Mouse (Mus musculus) kidney, postnatal 0 days (tissue): ENCODE results near the gene Olfr1423. TPM values are rescaled to one million over a fixed set of nuclear protein-coding genes. Genes with fewer than 3 reads are reported as not detected.
"Not testable (repeated sequence)": the region's sequence is repeated elsewhere in the genome, so short reads cannot be mapped to it uniquely, and the experiment has no call there.

ENCODE experiments used
- ATAC-seq: fragments of 200-750 bp; cut with Nextera tagmentation; replicated peaks from 2 replicates; pipeline ENCODE4 v1.8.0; 2017; ENCODE audit warnings: low read depth, moderate number of reproducible peaks, moderate TSS enrichment, moderate library complexity; ENCODE audit not compliant: low FRiP score
- DNase-seq: peaks from one replicate; pipeline ENCODE4 v3.0.0-alpha.2; 2016; ENCODE audit warnings: low spot score
- H3K27ac ChIP-seq: fragments of 300-500 bp; sonication (generic); 2 replicates; pipeline ENCODE4 v1.5.1; 2014; ENCODE audit warnings: mild to moderate bottlenecking
- H3K27me3 ChIP-seq: fragments of 300-500 bp; sonication (generic); 2 replicates; pipeline ENCODE4 v1.6.1; 2014; ENCODE audit warnings: low read length, mixed read lengths; ENCODE audit not compliant: insufficient read depth
- H3K36me3 ChIP-seq: fragments of 300-500 bp; sonication (generic); 2 replicates; pipeline ENCODE4 v1.6.1; 2014; ENCODE audit warnings: low read length, mixed read lengths; ENCODE audit not compliant: insufficient read depth
- H3K4me1 ChIP-seq: fragments of 300-500 bp; sonication (generic); replicated peaks from 2 replicates; pipeline ENCODE4 v1.6.1; 2014; ENCODE audit warnings: antibody characterized with exemption, low read length, mixed read lengths; ENCODE audit not compliant: insufficient read depth
- H3K4me2 ChIP-seq: fragments of 300-500 bp; sonication (generic); 2 replicates; pipeline ENCODE4 v1.6.1; 2014; ENCODE audit warnings: mild to moderate bottlenecking, low read length, moderate library complexity, mixed read lengths
- H3K4me3 ChIP-seq: fragments of 300-500 bp; sonication (generic); replicated peaks from 2 replicates; pipeline ENCODE4 v1.5.1; 2014; ENCODE audit warnings: low read depth, low read length
- H3K9ac ChIP-seq: fragments of 300-500 bp; sonication (generic); 2 replicates; pipeline ENCODE4 v1.6.1; 2014; ENCODE audit warnings: low read depth, low read length
- H3K9me3 ChIP-seq: fragments of 300-500 bp; sonication (generic); replicated peaks from 2 replicates; pipeline ENCODE4 v1.6.1; 2016; ENCODE audit warnings: low read length, inconsistent platforms, mixed read lengths
- CTCF ChIP-seq: IDR thresholded peaks from 2 replicates; pipeline ENCODE4 v1.5.1; 2016; ENCODE audit warnings: antibody characterized with exemption, low read depth, mild to moderate bottlenecking, moderate library complexity
- WGBS: fragments of 180-500 bp; shearing (Covaris S2); extraction: QIAGEN DNeasy Blood & Tissue Kit; methylation state at CpG from one replicate; pipeline ENCODE4 v1.1.7; 2014; 5-methylcytosine and 5-hydroxymethylcytosine counted together
- polyA plus RNA-seq: library from polyadenylated mRNA; unstranded; fragments of >200 nt; fragmentation: Nextera tagmentation; extraction: Ambion mirVana; gene quantifications from 2 replicates; pipeline ENCODE4 v1.2.1, GENCODE M21; 2015

Olfr1423 gene
- polyA plus RNA-seq, 1 experiment from 2014 or later: not detected

DNA sequence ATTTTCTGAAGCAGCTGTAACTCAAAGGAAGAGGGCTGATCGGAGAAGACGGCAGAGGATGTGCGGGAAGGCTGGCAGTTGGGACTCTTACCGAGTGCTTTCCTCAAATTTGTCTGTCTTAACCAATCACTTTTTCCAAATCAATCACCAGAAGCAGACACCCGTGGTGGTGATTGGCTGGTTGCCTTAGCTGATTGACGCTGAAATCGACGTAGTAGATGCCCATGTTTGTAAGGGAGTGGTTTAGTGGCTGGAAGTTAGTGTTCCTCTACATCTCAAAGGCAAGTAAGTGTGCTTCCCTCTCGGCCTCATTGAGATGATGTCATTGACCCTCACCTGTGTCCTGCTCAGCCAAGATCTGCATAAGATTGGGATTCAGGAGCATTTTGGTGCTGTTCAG, 49.1 kb downstream of the Olfr1423 start:
- DNase-seq: no peak
- Histone ChIP-seq H3K4me3 (no peak overlapping the region), H3K9ac (no peak overlapping the region), H3K9me3 (no peaks in the 10 kb centered on the region), H3K27me3 (no peaks in the 10 kb centered on the region), H3K36me3 (peaks cover 38% of the 10 kb centered on the region), H3K27ac (no peak overlapping the region), H3K4me2 (no peak overlapping the region), H3K4me1 (no peaks in the 10 kb centered on the region)
- ATAC-seq: no peak
- TF ChIP-seq CTCF: no peak
- 93% methylated on average over 9 of the region's 9 CpGs for WGBS

DNA sequence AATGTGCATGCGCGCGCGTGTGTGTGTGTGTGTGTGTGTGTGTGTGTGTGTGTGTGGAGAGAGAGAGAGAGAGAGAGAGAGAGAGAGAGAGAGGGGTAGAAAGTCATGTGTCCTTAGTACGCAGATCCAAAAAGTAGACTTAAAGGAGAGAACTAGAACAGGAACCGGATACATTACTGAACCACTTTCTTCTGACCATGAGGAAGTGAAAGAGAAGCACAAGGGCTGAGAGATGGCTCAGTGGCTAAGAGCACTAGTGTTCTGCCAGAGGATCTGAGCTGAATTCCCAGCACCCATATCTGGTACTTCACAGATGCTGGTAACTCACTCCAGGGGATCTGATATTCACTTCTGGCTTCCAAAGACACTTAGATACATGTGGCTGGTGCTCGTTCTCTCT, 51.8 kb downstream of the Olfr1423 start:
- 97% methylated on average over 7 of the region's 7 CpGs for WGBS
- ATAC-seq (no peak), DNase-seq (no peak)
- Histone ChIP-seq H3K36me3 (peaks cover 43% of the 10 kb centered on the region), H3K4me3 (no peak overlapping the region), H3K9ac (no peak overlapping the region), H3K27me3 (no peaks in the 10 kb centered on the region), H3K9me3 (no peaks in the 10 kb centered on the region), H3K4me1 (no peaks in the 10 kb centered on the region), H3K27ac (no peak overlapping the region), H3K4me2 (no peak overlapping the region)
- TF ChIP-seq CTCF: no peak

DNA sequence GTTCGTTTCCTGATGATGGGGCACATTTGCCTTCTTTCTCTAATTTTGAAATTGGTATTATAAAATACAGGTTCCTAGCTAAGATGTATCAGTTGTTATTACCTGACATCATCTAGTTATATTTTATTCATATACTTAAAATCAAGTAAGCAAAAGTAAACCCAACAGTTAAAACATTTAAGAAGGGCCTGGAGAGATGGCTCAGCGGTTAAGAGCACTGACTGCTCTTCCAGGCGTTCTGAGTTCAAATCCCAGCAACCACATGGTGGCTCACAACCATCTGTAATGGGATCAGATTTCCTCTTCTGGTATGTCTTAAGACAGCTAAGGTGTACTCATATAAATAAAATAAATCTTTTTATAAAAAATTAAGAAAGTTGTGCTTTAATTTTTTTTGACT, 53.3 kb downstream of the Olfr1423 start:
- ATAC-seq (no peak), DNase-seq (no peak)
- H3K4me3 ChIP-seq: no peak overlapping the region
- H3K4me1 ChIP-seq: no peaks in the 10 kb centered on the region
- no peaks in the 10 kb centered on the region for H3K9me3 ChIP-seq
- no peak overlapping the region for H3K27ac ChIP-seq
- H3K27me3 ChIP-seq: no peaks in the 10 kb centered on the region
- H3K9ac ChIP-seq: no peak overlapping the region
- no peak for TF ChIP-seq CTCF
- peaks cover 56% of the 10 kb centered on the region for H3K36me3 ChIP-seq
- no peak overlapping the region for H3K4me2 ChIP-seq
- 97% methylated on average over 3 of the region's 3 CpGs for WGBS

DNA sequence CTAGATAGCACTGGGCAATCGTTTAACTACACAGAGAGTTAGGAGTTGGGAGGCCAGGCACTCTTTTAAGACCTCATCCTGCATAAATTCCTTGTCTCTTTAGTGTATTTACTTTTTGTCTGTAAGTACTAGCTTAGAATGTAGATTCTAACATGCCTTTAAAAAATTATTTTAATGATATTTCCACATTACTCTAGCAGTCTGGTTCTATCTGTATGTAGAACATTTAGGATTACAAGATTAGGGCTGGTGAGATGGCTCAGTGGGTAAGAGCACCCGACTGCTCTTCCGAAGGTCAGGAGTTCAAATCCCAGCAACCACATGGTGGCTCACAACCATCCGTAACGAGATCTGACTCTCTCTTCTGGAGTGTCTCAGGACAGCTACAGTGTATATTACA, 56.5 kb downstream of the Olfr1423 start:
- WGBS: 82% methylated on average over 5 of the region's 5 CpGs
- H3K4me1 ChIP-seq, H3K4me2 ChIP-seq, H3K27ac ChIP-seq, H3K9ac ChIP-seq, H3K4me3 ChIP-seq, ATAC-seq, H3K27me3 ChIP-seq, H3K9me3 ChIP-seq, DNase-seq: not testable (repeated sequence)
- H3K36me3 ChIP-seq: peaks cover 55% of the 10 kb centered on the region

Other genes starting within 250 kb of the Olfr1423 start
- 42.5 and 46.1 TPM in 2 replicates for gene Stx3, start 221.9 kb downstream of the Olfr1423 start, polyA plus RNA-seq
- gene Olfr1417, start 202.1 kb downstream of the Olfr1423 start, polyA plus RNA-seq: 0.14 TPM in 1 of 2 replicates, not detected in the other
- gene Olfr1418, start 180.3 kb downstream of the Olfr1423 start, polyA plus RNA-seq: not detected in 2 replicates
- gene Olfr1419, start 166.2 kb downstream of the Olfr1423 start, polyA plus RNA-seq: not detected in 2 replicates
- 0.08 TPM in 2 replicates for gene Olfr1420, start 154.8 kb downstream of the Olfr1423 start, polyA plus RNA-seq
- 11.4 and 13.0 TPM in 2 replicates for gene Patl1, start 128.9 kb downstream of the Olfr1423 start, polyA plus RNA-seq
- 6.1 and 6.2 TPM in 2 replicates for gene Osbp, start 75.4 kb downstream of the Olfr1423 start, polyA plus RNA-seq
- gene Olfr1424, start 21.4 kb upstream of the Olfr1423 start, polyA plus RNA-seq: not detected in 2 replicates
- gene Olfr1425, start 36.4 kb upstream of the Olfr1423 start, polyA plus RNA-seq: not detected in 2 replicates
- not detected in 2 replicates for gene Olfr1426, start 50.7 kb upstream of the Olfr1423 start, polyA plus RNA-seq
- gene Olfr1427, start 62.0 kb upstream of the Olfr1423 start, polyA plus RNA-seq: not detected in 2 replicates
- gene Olfr1428, start 74.6 kb upstream of the Olfr1423 start, polyA plus RNA-seq: not detected in 2 replicates
- gene Olfr76, start 81.9 kb upstream of the Olfr1423 start, polyA plus RNA-seq: not detected in 2 replicates
- not detected in 2 replicates for gene Olfr1555-ps1, start 128.8 kb upstream of the Olfr1423 start, polyA plus RNA-seq
- gene Olfr1431, start 159.3 kb upstream of the Olfr1423 start, polyA plus RNA-seq: not detected in 2 replicates
- not detected in 2 replicates for gene Olfr1432, start 191.3 kb upstream of the Olfr1423 start, polyA plus RNA-seq
- not detected in 2 replicates for gene Olfr262, start 200.3 kb upstream of the Olfr1423 start, polyA plus RNA-seq
- not detected in 2 replicates for gene Olfr235, start 219.7 kb upstream of the Olfr1423 start, polyA plus RNA-seq
- not detected in 2 replicates for gene Olfr1434, start 238.5 kb upstream of the Olfr1423 start, polyA plus RNA-seq